Mouse (Mus musculus): Measurements from ENCODE around the gene Arpc4. TPM values are rescaled to one million over a fixed set of nuclear protein-coding genes. Genes with fewer than 3 reads are reported as not detected.

Gene Arpc4
- total RNA-seq, 2 experiments from 2014 or later = 284 to 451 TPM

Other genes starting within 250 kb of the Arpc4 start
- 0.18 TPM in 1 of 2 replicates, not detected in the other for gene Lhfpl4, start 182.7 kb upstream of the Arpc4 start, total RNA-seq (2015)
- gene Lhfpl4, start 182.7 kb upstream of the Arpc4 start, total RNA-seq (2017) = not detected in 2 replicates
- 30.6 and 34.0 TPM in 2 replicates for gene Mtmr14, start 140.3 kb upstream of the Arpc4 start, total RNA-seq (2015)
- gene Mtmr14, start 140.3 kb upstream of the Arpc4 start, total RNA-seq (2017) = 56.5 and 60.9 TPM in 2 replicates
- gene Cpne9, start 95.8 kb upstream of the Arpc4 start, total RNA-seq (2015) = 0.20 and 0.30 TPM in 2 replicates
- 0.15 and 0.45 TPM in 2 replicates for gene Cpne9, start 95.8 kb upstream of the Arpc4 start, total RNA-seq (2017)
- 47.0 and 47.6 TPM in 2 replicates for gene Brpf1, start 71.0 kb upstream of the Arpc4 start, total RNA-seq (2015)
- 54.7 and 64.4 TPM in 2 replicates for gene Brpf1, start 71.0 kb upstream of the Arpc4 start, total RNA-seq (2017)
- gene Ogg1, start 51.1 kb upstream of the Arpc4 start, total RNA-seq (2015) = 10.6 and 12.0 TPM in 2 replicates
- 5.5 and 10.3 TPM in 2 replicates for gene Ogg1, start 51.1 kb upstream of the Arpc4 start, total RNA-seq (2017)
- gene Camk1, start 34.1 kb upstream of the Arpc4 start, total RNA-seq (2015) = 31.8 and 39.6 TPM in 2 replicates
- gene Camk1, start 34.1 kb upstream of the Arpc4 start, total RNA-seq (2017) = 57.6 and 68.3 TPM in 2 replicates
- gene Tada3, start 232 bp upstream of the Arpc4 start, total RNA-seq (2015) = 20.1 and 23.6 TPM in 2 replicates
- 14.1 and 15.9 TPM in 2 replicates for gene Tada3, start 232 bp upstream of the Arpc4 start, total RNA-seq (2017)
- gene Ttll3, start 11.1 kb downstream of the Arpc4 start, total RNA-seq (2015) = 6.2 and 7.2 TPM in 2 replicates
- 7.7 and 9.9 TPM in 2 replicates for gene Ttll3, start 11.1 kb downstream of the Arpc4 start, total RNA-seq (2017)
- 2.5 and 6.2 TPM in 2 replicates for gene Rpusd3, start 41.2 kb downstream of the Arpc4 start, total RNA-seq (2015)
- 2.5 and 3.0 TPM in 2 replicates for gene Rpusd3, start 41.2 kb downstream of the Arpc4 start, total RNA-seq (2017)
- gene Cidec, start 57.6 kb downstream of the Arpc4 start, total RNA-seq (2015) = not detected in 2 replicates
- not detected in 2 replicates for gene Cidec, start 57.6 kb downstream of the Arpc4 start, total RNA-seq (2017)
- 34.2 and 43.6 TPM in 2 replicates for gene Jagn1, start 64.5 kb downstream of the Arpc4 start, total RNA-seq (2015)
- gene Jagn1, start 64.5 kb downstream of the Arpc4 start, total RNA-seq (2017) = 11.0 and 12.7 TPM in 2 replicates
- not detected in 2 replicates for gene Il17re, start 80.4 kb downstream of the Arpc4 start, total RNA-seq (2015)
- gene Il17re, start 80.4 kb downstream of the Arpc4 start, total RNA-seq (2017) = not detected in 2 replicates
- not detected in 2 replicates for gene Il17rc, start 93.3 kb downstream of the Arpc4 start, total RNA-seq (2015)
- gene Il17rc, start 93.3 kb downstream of the Arpc4 start, total RNA-seq (2017) = not detected in 2 replicates
- 0.27 and 2.1 TPM in 2 replicates for gene Creld1, start 105.2 kb downstream of the Arpc4 start, total RNA-seq (2015)
- gene Creld1, start 105.2 kb downstream of the Arpc4 start, total RNA-seq (2017) = 1.9 and 3.4 TPM in 2 replicates
- gene Prrt3, start 123.8 kb downstream of the Arpc4 start, total RNA-seq (2015) = 0.09 TPM in 1 of 2 replicates, not detected in the other
- not detected in 2 replicates for gene Prrt3, start 123.8 kb downstream of the Arpc4 start, total RNA-seq (2017)
- gene Emc3, start 153.5 kb downstream of the Arpc4 start, total RNA-seq (2015) = 60.0 and 61.6 TPM in 2 replicates
- 33.0 and 38.4 TPM in 2 replicates for gene Emc3, start 153.5 kb downstream of the Arpc4 start, total RNA-seq (2017)
- 8.7 and 10.7 TPM in 2 replicates for gene Fancd2, start 153.6 kb downstream of the Arpc4 start, total RNA-seq (2015)
- gene Fancd2, start 153.6 kb downstream of the Arpc4 start, total RNA-seq (2017) = 14.4 and 16.2 TPM in 2 replicates
- gene Fancd2os, start 222.6 kb downstream of the Arpc4 start, total RNA-seq (2015) = 0.18 TPM in 1 of 2 replicates, not detected in the other
- gene Fancd2os, start 222.6 kb downstream of the Arpc4 start, total RNA-seq (2017) = not detected in 2 replicates
- 364 and 398 TPM in 2 replicates for gene Brk1, start 226.7 kb downstream of the Arpc4 start, total RNA-seq (2015)
- gene Brk1, start 226.7 kb downstream of the Arpc4 start, total RNA-seq (2017) = 185 and 211 TPM in 2 replicates
- gene Vhl, start 245.8 kb downstream of the Arpc4 start, total RNA-seq (2015) = 38.3 and 39.8 TPM in 2 replicates
- 24.1 and 28.0 TPM in 2 replicates for gene Vhl, start 245.8 kb downstream of the Arpc4 start, total RNA-seq (2017)